Mouse (Mus musculus) CD4-positive, CD25-positive, alpha-beta regulatory T cell, adult 4 months (primary cell): ENCODE results near the gene Pbx1. TPM values are rescaled to one million over a fixed set of nuclear protein-coding genes. Genes with fewer than 3 reads are reported as not detected.

Experiments used
- ATAC-seq: one replicate; pipeline ENCODE4 v1.8.0; 2017
- polyA plus RNA-seq, 2 experiments: library from polyadenylated mRNA; unstranded; fragments of 100-300 nt; shearing (Covaris generic); gene quantifications; one replicate each; pipeline ENCODE4 v1.2.1; 2017

Gene Pbx1
- polyA plus RNA-seq, 2 experiments from 2014 or later, result 0.11 to 0.27 TPM

- ATAC-seq, result no peak
Measured at GRCm38 (mm10) chr1:168342269-168342668, 89.8 kb downstream of the Pbx1 start.

GRCm38 (mm10) chr1:168341863-168342262 is 90.2 kb downstream of the Pbx1 start:
- ATAC-seq, result no peak

- no peak for ATAC-seq
Measured at GRCm38 (mm10) chr1:168341368-168341767, 90.7 kb downstream of the Pbx1 start.

GRCm38 (mm10) chr1:168336238-168336818 is 95.7 kb downstream of the Pbx1 start:
- ATAC-seq, result no peak

- no peak for ATAC-seq
Measured at GRCm38 (mm10) chr1:168334831-168335574, 97.1 kb downstream of the Pbx1 start.

GRCm38 (mm10) chr1:168332056-168332455 is 100.0 kb downstream of the Pbx1 start:
- no peak for ATAC-seq

- no peak for ATAC-seq
Measured at GRCm38 (mm10) chr1:168328236-168328605, 103.8 kb downstream of the Pbx1 start.

GRCm38 (mm10) chr1:168327405-168328235 is 104.5 kb downstream of the Pbx1 start:
- no peak for ATAC-seq

- ATAC-seq, result no peak
Measured at GRCm38 (mm10) chr1:168325786-168326185, 106.3 kb downstream of the Pbx1 start.

GRCm38 (mm10) chr1:168324306-168325085 is 107.6 kb downstream of the Pbx1 start:
- ATAC-seq, result no peak

- ATAC-seq, result no peak
Measured at GRCm38 (mm10) chr1:168323436-168324108, 108.5 kb downstream of the Pbx1 start.

GRCm38 (mm10) chr1:168322892-168323291 is 109.2 kb downstream of the Pbx1 start:
- no peak for ATAC-seq

GRCm38 (mm10) chr1:168319695-168320094 is 112.4 kb downstream of the Pbx1 start:
- no peak for ATAC-seq

GRCm38 (mm10) chr1:168318899-168319469 is 113.1 kb downstream of the Pbx1 start:
- ATAC-seq, result no peak

GRCm38 (mm10) chr1:168313772-168314171 is 118.3 kb downstream of the Pbx1 start:
- ATAC-seq, result no peak

- ATAC-seq, result no peak
Measured at GRCm38 (mm10) chr1:168312710-168313447, 119.2 kb downstream of the Pbx1 start.

- ATAC-seq, result no peak
Measured at GRCm38 (mm10) chr1:168309101-168309521, 123.0 kb downstream of the Pbx1 start.

- no peak for ATAC-seq
Measured at GRCm38 (mm10) chr1:168307275-168308182, 124.5 kb downstream of the Pbx1 start.

GRCm38 (mm10) chr1:168300505-168300904 is 131.6 kb downstream of the Pbx1 start:
- ATAC-seq, result no peak

- ATAC-seq, result no peak
Measured at GRCm38 (mm10) chr1:168299928-168300365, 132.1 kb downstream of the Pbx1 start.
